Mouse (Mus musculus): ENCODE results near the gene Ephx1. TPM values are rescaled to one million over a fixed set of nuclear protein-coding genes. Genes with fewer than 3 reads are reported as not detected.

Ephx1 gene
- polyA plus RNA-seq, 1 experiment from 2014 or later: 2.0 TPM

Other genes with a start within 250 kb of the Ephx1 start
- gene H3f3a, start 207.0 kb downstream of the Ephx1 start, polyA plus RNA-seq (2015; fragmentation: Nextera tagmentation; extraction: Ambion mirVana): 4,178 and 4,302 TPM in 2 replicates
- 28.8 and 33.6 TPM in 2 replicates for gene Sde2, start 169.8 kb downstream of the Ephx1 start, polyA plus RNA-seq (2015; fragmentation: Nextera tagmentation; extraction: Ambion mirVana)
- 0.27 and 0.31 TPM in 2 replicates for gene Lefty2, start 127.8 kb downstream of the Ephx1 start, polyA plus RNA-seq (2015; fragmentation: Nextera tagmentation; extraction: Ambion mirVana)
- 76.6 and 83.1 TPM in 2 replicates for gene Pycr2, start 116.6 kb downstream of the Ephx1 start, polyA plus RNA-seq (2015; fragmentation: Nextera tagmentation; extraction: Ambion mirVana)
- 0.31 TPM in 1 of 2 replicates, not detected in the other for gene Lefty1, start 85.9 kb downstream of the Ephx1 start, polyA plus RNA-seq (2015; fragmentation: Nextera tagmentation; extraction: Ambion mirVana)
- 0.93 and 1.8 TPM in 2 replicates for gene Tmem63a, start 78.6 kb downstream of the Ephx1 start, polyA plus RNA-seq (2015; fragmentation: Nextera tagmentation; extraction: Ambion mirVana)
- gene 9130409I23Rik, start 30.3 kb upstream of the Ephx1 start, polyA plus RNA-seq (2015; fragmentation: Nextera tagmentation; extraction: Ambion mirVana): 0.08 TPM in 1 of 2 replicates, not detected in the other
- 42.3 and 45.8 TPM in 2 replicates for gene Nvl, start 123.3 kb upstream of the Ephx1 start, polyA plus RNA-seq (2015; fragmentation: Nextera tagmentation; extraction: Ambion mirVana)
- gene Cnih4, start 123.8 kb upstream of the Ephx1 start, polyA plus RNA-seq (2015; fragmentation: Nextera tagmentation; extraction: Ambion mirVana): 77.6 and 78.5 TPM in 2 replicates
- gene Wdr26, start 191.1 kb upstream of the Ephx1 start, polyA plus RNA-seq (2015; fragmentation: Nextera tagmentation; extraction: Ambion mirVana): 47.2 and 51.7 TPM in 2 replicates